Mouse (Mus musculus) kidney, adult 2 months (tissue): ENCODE results near the gene Ces2b.

Source experiments
- CTCF ChIP-seq: fragments of 200-500 bp; conservative IDR thresholded peaks from 2 replicates; pipeline ENCODE4 v1.5.1; 2011; ENCODE audit warnings: low read depth, mild to moderate bottlenecking, control low read depth, low read length, moderate library complexity, mixed read lengths; ENCODE audit not compliant: insufficient read depth, insufficient read length
- POLR2A ChIP-seq: fragments of 200-500 bp; IDR thresholded peaks from one replicate; pipeline ENCODE4 v1.6.1; 2011; ENCODE audit warnings: low read depth, low read length, control low read depth

DNA sequence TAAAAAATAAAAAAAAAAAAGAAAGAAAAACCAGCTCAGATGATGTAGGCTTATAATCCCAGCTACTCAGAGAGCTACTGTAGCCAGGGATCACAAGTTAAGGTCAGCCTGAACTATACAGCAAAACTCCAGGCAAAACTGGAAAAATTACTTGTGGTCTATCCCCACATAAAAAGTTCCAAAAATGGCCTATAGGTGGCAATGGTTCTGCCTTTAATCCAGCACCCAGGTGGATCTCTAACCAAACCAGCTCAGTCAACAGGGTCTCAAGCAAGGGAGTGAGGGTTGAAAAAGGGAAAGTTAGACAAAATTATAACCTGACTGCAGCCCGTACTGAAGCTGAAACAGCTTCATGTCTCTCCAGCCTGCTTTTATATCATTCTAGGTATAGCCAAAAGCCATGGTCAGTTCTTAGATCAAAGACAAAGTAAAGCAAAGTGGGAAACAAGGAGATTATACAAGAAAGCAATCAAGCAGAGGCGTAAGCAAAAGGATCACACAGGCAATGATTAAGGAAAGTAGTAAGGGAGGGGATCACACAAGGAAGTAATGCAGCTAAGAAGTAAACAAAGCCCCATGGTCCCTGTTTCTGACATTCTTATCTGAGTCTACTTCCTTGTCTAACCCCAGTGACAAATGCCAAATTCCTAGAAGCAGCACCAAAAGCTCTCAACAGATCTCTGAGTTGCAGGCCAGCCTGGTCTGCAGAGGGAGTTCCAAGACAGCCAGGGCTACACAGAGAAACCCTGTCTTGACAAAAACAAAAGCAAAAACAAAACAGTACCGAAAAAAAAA lies 41.3 kb upstream of the Ces2b start:
- TF ChIP-seq CTCF (peak; percentile 38; the same call in 1 of the 2 replicates), POLR2A (no peak)
